Mouse (Mus musculus) cerebellum, postnatal 36 days (tissue): ENCODE measurements around the gene Creld2.
"Not testable (repeated sequence)": the region's sequence is repeated elsewhere in the genome, so short reads cannot be mapped to it uniquely, and the experiment has no call there.

Experiments used
- DNase-seq, 2 experiments: peaks; one replicate each; pipeline ENCODE4 v3.0.0; 2021 to 2022; ENCODE audit warnings: mixed read lengths in 2 of 2

The Creld2 gene

DNA sequence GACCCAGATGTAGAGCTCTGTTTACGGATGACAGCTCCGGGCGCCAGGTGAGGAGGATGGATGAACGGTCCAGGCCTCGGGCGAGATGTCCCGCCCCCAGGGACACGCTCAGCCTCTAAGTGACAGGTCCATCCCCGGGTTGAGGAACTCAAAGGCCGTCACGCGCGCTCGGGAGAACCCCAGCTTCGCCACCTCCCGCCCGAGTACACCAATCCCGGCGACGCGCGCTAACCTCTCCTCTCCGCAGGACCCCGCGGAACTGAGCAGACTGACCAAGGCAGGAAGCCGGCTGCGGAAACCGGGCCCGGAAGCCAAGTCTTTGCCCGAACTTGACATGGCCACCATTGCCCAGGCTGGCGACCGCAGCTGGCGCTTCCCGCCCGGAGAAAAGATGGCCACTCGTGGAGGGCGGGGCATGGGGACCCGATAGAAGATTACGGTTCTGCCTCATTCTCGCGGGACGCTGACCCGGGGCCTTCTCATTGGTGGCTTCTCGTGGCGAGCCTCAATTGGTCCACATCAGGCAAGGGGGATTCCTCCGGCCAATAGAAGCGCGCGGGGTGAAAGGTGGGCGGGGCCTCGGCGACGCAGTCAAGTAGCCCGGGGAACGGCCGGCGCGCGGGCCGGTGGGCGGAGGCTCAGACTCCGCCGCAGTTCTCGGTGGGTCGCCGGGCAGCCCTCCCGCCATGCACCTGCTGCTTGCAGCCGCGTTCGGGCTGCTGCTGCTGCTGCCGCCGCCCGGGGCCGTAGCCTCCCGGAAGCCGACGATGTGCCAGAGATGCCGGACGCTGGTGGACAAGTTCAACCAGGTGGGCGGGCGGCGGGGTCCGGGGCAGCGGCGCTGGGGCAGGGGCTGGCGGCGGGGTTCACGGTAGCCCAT is at the start of gene Creld2, which contains the start of gene Alg12:
Gene Creld2 (plus strand): TSS at position 621 of the 880 bp plus-strand sequence.
Gene Alg12 (minus strand): TSS at position 293 of the 880 bp plus-strand sequence.
- DNase-seq: peak; percentile 99

DNA sequence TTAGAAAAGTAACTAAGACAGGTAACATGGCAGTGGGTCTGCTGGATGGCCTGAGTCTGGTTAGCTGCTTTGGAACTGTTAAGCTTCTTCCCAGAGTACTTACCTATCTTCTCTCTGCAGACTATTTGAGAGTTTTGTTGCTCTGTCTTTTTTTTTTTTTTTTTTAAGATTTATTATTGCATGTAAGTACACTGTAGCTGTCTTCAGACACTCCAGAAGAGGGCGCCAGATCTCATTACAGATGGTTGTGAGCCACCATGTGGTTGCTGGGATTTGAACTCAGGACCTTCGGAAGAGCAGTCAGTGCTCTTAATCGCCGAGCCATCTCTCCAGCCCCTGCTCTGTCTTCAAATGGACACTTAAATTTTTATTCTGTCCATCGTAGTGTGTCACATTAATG is 44.8 kb upstream of the Creld2 start:
- not testable (repeated sequence) for DNase-seq

DNA sequence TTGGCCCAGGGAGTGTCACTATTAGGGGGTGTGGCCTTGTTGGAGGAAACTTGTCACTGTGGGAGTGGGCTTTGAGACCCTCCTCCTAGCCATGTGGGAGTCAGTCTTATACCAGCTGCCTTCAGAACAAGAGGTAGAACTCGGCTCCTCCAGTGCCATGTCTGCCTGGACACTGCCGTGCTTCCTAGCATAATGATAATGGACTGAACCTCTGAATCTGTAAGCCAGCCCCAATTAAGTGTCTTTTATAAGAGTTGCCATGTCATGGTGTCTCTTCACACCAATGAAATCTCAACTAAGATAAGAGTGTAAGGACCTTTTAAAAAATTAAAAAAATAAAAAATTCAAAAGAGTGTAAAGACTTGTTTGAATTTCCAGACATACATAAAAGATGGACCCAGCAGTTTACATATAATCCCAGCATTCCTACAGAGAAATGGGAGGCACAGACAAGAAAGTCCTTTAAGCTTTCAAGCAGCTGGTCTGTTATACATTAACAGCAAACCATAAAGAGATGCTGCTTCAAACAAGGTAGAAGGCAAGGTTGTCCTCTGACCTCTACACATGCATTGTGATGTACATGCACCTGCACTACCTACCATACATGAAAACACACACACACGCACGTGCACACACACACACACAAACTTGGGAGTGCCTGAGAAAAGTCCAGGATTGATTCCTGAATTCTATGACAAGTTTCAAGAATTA is 27.2 kb upstream of the Creld2 start:
- DNase-seq: no peak

DNA sequence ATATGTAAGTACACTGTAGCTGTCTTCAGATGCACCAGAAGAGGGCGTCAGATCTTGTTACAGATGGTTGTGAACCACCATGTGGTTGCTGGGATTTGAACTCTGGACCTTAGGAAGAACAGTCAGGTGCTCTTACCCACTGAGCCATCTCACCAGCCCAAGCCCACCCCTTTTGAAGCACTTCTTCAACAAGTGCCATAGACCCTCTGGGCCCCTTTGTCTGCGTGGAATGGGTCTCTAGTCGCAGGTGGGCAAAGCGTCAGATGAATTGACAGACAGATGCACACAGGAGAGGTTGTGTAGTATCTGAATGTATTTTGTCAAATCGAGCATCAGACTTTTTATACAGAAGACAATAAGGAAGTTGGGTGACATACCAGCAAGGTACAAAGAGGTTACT is 24.7 kb upstream of the Creld2 start:
- not testable (repeated sequence) for DNase-seq

DNA sequence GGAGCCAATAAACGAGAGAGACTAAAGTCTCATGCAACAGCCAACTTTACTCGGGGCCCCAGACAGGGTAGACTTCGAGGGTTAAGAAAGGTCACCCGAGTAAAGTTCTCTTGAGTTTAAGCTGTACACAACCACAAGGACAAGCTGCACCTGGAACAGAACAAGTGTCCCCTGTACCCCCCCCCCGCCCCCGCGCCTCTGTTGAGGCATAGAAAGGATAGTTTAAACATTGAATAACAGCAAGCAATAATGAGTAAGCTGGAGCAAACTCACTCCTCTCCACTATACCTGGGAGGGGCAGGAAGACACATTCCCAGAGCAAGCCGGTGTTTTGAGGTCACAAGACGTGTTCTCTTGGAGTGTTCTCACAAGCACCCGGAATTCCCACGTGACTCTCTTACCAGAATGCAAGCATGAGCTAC is 19.5 kb upstream of the Creld2 start:
- no peak for DNase-seq

DNA sequence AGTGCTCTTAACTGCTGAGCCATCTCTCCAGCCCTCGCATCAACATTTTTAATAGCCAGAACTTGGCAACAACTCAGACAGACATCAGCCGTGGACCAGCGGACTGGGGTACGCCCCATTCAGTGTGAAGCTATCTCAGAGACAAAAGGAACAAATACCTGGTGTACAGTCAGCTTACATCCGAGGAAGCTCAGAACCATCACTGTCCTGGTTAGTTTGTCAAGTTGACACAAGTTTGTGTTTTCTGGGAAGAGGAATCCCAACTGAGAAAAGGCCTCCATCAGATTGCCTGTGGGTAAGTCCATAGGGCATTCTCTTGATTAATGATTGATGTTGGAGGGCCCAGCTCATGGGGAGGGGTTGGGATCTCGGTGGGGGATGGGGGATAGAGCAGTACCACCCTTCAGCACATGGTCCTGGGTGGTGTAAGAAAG is 18.5 kb upstream of the Creld2 start:
- no peak for DNase-seq

DNA sequence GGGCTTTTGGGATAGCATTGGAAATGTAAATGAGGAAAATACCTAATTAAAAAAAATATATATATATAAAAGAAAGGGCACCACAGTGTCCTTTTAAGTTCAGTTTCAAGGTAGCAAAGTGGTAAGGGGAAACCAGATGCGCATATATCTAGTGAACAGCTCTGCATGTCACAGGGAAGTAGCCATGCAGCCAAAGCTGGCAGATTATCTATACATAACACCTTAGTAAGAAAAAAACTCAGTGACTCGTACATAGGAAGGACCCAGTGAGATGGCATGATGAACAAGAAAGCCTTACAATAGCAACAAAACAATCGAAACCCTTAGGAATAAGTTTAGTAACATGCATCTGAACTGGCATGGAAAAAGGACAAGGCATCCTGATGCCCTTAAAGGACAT is 17.5 kb upstream of the Creld2 start:
- no peak for DNase-seq

DNA sequence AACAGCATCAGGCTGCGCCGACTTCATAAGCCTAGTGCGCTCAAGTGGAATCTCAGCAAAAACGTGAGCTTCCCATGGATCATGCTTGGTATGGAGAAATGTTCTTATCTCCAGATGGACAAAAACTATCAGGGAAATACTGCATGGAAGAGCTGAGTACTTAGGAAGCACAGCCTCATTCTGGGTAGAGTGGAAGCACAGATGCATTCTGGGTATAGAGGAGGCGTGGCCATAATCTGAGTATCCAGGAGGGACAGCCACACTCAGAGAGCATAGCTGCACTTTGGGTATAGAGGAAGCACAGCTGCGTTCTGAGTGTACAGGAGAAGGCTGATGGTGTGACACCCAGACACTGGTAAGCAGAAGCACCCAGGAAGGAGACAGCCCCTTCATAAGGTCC is 17.1 kb upstream of the Creld2 start:
- DNase-seq: no peak

DNA sequence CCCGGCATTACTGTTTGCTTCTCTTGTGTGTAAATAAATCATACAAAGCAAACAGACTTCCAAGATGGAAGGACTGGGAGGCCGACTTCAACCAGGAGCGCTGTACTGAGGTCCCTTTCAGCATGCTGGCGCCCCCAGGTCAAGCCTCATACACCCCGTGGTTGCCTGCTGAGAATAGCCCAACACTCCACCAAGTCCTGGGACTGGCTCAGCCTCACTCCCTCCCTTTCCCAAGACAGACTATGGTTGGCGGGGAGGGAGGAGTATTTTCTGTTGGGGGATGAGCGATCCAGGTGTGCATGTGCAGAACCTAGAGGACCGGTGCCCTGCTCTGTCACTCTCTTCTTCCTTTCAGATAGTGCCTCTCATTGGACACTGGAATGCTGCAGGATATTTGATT is 11.3 kb upstream of the Creld2 start:
- no peak for DNase-seq

DNA sequence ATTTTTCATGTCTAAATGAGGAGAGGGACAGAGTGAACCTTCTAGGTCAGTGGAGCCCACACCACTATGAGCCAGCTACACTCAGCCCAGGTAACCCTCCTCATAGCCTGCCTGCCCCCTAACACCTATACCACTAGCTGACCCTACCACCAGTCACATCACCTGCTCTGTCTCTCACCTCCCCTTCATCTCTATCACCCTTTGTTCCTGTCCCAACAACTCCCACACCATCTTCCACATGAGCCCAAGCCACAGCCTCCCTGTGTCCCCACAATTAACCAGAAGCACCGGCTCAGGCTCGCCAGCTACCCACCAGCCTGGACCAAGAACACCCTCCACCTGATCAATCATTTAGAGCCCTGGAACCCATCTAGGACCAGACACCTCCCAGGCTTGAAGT is 9.1 kb upstream of the Creld2 start:
- DNase-seq: no peak

DNA sequence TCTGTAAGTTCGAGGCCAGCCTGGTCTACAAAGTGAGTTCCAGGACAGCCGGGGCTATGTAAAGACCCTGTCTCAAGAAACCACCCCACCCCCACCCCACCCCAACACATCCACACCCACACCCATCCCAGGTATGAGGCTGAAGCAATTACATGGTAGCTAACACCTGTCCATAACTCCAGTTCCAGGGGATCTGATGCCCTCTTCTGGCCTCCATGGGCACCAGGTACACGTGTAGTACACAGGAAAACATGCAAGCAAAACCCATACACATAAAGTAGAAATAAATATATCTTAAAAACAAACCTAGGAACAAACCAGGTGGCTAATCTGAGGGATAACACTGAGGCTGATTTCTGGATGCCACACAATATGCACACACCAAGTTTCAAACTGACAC is 6.2 kb upstream of the Creld2 start:
- no peak for DNase-seq

DNA sequence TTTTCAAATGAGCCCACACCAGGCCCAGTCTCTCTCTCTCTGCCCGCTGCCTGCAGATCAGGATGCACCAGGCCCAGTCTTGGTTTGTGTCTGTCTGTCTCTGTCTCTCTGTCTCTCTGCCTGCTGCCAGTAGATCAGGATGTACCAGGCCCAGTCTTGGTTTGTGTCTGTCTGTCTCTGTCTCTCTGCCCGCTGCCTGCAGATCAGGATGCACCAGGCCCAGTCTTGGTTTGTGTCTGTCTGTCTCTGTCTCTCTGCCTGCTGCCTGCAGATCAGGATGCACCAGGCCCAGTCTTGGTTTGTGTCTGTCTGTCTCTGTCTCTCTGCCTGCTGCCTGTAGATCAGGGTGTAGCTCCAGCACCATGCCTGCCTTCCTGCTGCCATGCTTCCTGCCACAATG is 5.6 kb upstream of the Creld2 start:
- not testable (repeated sequence) for DNase-seq

DNA sequence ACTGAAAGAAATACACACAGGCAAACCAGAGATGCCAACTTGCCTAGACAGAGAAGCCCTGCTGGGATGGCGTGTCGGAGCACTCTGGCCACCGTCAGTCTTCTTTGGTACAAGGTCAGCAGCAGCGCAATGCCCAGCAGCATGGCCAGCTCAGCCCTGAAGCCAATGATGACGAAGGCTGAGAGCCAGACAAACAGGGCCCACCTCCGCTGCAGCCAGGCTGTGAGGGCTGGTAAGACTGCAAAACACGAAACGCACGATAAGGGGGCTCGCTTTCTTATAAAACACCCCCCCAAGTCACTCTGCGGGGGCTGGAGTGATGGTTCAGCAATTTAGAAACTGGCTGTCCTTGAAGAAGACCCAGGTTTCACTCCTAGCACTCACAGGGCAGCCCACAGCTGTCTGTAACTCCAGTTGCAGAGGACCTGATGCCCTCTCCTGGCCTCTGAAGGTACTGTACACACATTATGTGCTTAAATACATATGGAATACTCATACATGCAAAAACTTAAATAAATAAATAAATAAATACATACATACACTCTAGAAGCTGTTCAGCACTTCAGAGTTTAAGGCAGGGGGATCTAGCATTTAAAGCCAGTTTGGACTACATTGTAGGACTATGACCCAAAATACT is 4.9 kb upstream of the Creld2 start:
- DNase-seq: no peak

DNA sequence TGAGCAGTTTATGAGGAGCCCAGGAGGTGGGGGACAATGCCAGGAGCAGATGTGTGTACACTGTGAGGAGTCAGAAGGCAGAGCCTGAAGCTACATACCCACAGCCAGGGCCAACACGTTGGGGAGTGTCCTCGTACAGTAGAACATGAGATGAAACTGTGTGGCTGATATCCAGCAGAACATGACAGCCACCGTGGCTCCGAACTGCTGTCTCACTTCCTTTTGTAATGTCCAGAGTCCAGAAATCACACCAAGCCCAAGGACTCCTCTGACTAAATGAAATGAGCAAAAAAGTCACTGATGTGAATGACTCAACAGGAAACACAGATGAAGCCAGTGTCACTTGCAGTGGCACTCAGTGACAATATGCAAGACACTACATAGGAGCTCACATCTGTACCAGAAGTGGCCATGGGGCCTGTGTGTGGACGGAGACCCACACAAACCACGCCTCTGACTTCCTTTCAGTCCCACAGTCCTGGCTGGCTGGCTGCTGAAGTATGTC is 4.2 kb upstream of the Creld2 start:
- no peak for DNase-seq

DNA sequence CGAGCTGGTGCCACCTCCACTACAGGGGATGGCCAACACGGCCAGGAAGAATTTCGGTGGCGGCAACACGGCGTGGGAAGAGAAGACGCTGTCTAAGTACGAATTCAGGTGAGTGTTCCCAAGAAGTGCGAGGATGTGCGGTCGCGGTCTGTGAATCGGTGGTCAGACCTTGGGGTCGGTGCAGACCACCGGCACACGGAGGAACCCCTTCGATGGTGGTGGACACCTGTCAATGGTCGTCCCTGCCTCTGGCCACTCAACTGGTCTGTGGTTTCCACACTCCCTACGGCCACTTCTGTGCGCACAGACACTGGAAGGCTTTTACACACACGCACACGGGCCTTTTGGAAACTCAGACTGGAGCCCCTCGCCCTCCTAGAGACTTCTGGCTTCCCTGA is 459 bp downstream of the Creld2 start:
- peak in 1 of 2 experiments; percentile 27 for DNase-seq

DNA sequence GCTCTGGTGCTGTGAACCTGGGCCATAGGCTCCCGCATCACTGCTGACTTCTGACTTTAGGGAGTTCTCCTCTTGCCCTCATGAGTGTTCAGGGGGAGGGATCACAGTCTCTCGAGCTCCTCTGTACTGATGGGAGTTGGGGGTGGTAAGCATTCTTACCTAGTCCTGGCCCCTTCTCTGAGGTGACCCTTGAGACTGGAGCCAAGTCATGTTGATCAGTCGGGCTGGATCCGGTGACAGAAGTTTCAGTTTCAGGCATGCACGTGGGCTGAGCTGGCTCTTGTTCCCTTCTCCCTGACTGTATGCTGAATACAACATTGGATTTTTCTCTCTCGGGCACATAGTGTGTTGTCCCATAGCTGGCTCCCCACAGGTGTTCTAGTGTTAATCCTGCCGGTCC is 2.0 kb downstream of the Creld2 start:
- no peak for DNase-seq

DNA sequence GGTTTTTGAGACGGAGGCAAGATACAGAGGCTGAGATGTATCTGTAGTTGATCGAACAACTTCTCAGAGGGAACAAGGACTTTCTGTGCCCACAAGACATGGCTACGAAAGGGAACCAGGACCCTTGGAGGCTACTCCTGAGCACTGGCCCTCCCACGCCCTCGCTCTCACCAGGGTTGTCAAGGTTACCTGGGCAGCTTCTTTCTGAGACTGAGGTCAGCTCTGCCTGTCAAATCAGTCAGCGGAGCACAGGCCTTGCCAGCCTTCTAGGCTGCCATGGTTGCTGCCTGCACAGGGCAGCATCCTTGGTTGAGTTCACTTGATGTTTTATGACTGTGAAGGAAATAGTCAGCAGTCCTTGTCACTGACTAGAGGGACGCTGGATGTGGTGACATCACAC is 3.1 kb downstream of the Creld2 start:
- no peak for DNase-seq

DNA sequence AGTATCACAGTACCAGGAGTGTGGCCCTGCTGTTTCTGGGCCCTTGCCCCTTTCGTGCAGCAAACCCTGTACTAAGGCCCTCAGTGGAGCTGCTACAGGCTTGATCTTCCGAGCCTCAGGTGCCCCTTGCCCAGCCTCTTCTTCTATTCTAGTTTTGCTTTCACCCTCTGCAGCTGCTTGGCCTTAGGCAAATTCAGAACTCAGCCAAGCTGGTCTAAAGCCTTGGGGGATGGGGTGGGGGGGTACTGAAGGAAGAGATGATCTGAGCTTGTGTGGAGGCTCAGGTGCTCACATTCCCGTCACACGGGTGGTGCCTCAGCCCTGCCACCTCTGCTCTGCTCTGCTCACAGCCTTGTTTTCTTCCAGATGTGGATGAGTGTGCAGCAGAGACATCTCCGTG is 3.9 kb downstream of the Creld2 start:
- DNase-seq: no peak

DNA sequence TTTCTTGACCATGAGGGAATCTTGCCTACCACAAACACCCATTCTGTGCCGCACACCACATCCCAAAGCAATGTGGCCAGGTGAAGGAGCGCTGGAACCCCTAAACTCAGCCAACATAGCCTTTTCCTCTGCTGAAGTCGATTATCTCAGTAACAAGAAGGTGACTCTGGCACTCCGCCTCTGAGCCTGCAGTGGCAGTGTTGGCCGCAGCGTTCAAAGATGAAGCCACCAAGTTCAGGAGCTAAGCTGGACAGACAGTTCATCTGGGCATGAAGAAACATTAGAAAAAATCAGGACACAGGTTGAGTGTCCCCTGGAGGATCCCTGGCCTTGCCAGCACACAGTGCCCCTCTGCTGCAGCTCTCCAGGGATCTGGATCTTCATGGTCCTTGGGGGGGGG is 8.0 kb downstream of the Creld2 start:
- DNase-seq: peak in 1 of 2 experiments; percentile 22

DNA sequence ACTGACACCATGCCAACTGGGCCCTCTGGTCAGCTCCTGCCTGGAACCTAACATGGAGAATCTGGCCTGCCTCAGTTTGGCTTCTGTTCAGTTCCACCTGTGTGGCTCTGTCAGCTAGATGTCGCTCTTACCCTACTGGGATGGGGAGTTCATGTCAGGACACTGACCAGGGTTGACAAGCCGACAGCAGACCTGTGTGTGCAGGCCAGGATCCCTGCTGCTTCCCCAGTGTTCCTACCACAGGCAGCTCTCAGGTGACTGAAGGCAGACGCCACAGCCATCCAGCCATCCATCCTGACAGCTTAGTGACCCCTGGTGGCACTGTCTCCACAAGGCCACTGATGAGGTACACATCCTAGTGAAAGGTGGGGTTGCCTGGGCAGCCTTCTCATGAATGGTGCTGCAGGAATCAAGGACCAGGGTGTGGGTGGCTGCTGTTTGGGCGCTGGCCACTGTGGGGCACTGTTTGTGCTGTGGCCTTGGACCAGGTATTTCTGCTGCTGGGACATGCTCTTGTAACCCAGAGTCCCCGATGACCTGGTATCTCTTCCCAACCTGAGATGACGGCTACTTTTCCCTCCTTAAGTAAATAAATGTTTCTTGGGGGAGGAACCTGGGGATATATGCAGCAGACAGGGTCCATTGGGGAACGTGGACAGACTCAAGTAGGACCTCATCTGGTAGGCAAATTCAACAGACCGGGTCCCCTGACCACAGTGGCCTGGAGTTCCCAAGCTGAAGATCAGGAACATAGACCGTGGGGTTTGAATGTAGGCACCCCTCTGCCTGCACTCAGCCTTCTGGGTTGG is 8.7 kb downstream of the Creld2 start:
- peak; percentile 89 to 92 for DNase-seq

DNA sequence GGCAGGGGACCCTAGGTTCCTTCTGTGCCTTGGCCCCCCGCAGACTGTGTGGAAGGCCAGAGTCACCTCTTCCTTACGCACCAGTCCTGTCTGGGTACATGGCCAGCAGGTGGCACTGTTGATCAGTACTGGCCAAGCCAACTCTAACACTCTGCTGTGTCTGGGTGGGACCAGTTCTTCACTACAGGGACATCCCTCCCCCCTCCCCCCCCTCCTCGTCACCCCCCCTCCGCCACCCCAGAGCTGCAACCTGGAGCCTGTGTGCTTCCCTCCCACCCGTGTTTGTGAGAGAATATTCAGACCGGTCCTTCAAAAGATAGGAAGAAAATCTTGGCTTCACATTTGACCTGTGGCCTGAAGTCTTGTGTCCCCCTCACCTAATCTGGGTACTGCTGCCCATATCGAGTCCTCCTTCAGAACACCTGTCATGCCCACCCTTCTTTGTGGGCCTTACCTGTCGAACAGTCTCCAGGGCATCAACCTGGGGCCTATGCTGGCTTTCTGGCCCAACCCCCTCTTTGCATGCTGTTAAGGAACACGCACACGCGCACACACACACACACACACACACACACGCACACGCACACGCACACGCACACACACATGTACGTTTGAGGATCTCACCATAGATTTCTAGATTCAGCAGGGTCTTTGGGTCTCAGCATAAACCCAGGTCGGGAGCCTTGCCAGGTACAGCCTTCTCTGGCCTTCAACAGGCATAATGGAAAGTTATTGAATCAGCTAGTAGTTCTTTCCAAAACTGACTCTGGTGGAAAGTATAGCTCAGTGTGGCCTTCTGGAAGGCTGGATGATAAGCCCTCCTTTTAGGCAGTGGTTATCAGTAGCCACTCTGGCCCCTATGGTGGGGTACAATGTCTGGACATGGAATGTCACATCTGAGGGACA is 9.6 kb downstream of the Creld2 start:
- DNase-seq: peak; percentile 95 to 97
